Mouse (Mus musculus) lung, adult 2 months (tissue): ENCODE data around the gene Tmbim7.

Experiments
- CTCF ChIP-seq: fragments of 200-500 bp; IDR thresholded peaks from 2 replicates; pipeline ENCODE4 v1.5.1; 2011; ENCODE audit warnings: mild to moderate bottlenecking, low read length, control low read depth; ENCODE audit not compliant: insufficient read depth
- POLR2A ChIP-seq: fragments of 200-500 bp; IDR thresholded peaks from 2 replicates; pipeline ENCODE4 v1.6.1; 2011; ENCODE audit warnings: low read depth, mild to moderate bottlenecking, control low read depth, low read length, borderline replicate concordance; ENCODE audit errors: extremely low read depth

DNA sequence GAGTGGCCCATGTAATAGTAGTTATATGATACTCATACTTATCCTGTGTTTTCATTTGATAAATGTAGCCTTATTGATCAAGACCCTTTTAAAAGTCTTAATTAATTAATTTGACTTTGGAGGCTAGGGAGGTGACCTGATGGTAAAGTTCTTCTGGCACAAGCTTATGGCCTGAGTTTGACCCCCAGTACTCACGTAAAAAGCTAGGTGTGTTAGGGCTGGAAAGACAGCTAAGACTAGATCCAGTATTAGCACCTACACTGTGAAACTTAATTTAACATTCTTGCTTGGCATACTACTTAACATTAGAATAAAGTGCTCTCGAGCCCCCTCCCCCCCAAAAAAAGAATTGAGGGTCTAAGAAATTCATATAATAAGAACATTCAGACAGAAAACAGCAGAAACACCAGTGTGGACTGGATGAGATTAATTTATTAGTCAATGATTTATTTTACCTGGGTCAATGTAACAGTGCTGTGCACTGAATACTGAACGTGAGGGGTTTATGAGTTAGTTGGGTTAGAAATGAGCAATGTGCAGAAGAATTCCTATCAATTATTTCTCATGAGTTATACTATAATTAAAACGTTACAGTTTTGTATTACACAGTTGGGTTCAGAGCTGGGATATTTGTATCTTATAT lies 2.7 kb upstream of the Tmbim7 start:
- TF ChIP-seq CTCF (no peak), POLR2A (no peak)
